Mouse (Mus musculus): ENCODE measurements around the gene Edn2. TPM values are rescaled to one million over a fixed set of nuclear protein-coding genes. Genes with fewer than 3 reads are reported as not detected.

The Edn2 gene
- polyA plus RNA-seq, 1 experiment from 2014 or later = not detected

DNA sequence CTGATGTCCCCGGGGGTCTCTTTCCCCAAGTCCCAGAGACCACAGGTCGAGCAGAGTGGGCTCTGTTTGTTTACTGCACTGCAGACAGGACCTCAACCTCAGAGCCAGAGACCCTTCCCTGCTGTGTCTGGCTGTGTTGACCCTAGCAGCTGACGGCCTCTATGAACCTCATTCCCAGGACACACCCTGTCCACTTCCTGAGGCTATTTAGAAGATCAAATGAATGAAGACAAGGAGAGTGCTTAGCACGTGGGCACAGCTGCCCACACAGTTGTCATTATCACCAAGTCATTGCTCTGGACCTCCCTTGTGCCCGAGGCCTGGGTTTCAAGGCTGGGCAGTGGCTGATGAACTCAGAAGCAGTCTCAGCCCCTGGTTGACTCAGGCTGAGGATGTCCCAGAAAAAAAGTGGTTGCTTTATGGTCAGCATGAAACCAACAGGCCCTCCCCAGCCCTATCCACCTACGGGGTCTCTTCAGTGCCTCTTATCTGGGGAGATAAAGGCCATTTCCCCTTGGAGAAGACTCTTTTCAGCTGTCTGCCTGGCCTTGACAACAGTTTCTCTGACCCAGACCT, 10.6 kb upstream of the Edn2 start:
- Histone ChIP-seq H3K27ac (ENCODE audit: low read depth, low read length) (no peak overlapping the region), H3K36me3 (ENCODE audit: control insufficient read depth, insufficient read depth, low read length) (no peaks in the 10 kb centered on the region), H3K27me3 (ENCODE audit: control insufficient read depth, insufficient read depth, low read length) (no peaks in the 10 kb centered on the region), H3K4me2 (replicated peaks; ENCODE audit: low read depth, low read length) (no peak overlapping the region), H3K4me3 (ENCODE audit: low read length) (no peak overlapping the region), H3K9me3 (ENCODE audit: control insufficient read depth, low read length) (no peaks in the 10 kb centered on the region), H3K4me1 (ENCODE audit: control insufficient read depth, insufficient read depth, low read length) (0 out of 2 replicates have a peak, but pooled peaks cover 3% of the 10 kb centered on the region), H3K9ac (ENCODE audit: low read depth, low read length) (no peak overlapping the region)
- 53% methylated on average over 6 of the region's 6 CpGs for WGBS
- no peak for ATAC-seq (ENCODE audit: low FRiP score, low TSS enrichment)

DNA sequence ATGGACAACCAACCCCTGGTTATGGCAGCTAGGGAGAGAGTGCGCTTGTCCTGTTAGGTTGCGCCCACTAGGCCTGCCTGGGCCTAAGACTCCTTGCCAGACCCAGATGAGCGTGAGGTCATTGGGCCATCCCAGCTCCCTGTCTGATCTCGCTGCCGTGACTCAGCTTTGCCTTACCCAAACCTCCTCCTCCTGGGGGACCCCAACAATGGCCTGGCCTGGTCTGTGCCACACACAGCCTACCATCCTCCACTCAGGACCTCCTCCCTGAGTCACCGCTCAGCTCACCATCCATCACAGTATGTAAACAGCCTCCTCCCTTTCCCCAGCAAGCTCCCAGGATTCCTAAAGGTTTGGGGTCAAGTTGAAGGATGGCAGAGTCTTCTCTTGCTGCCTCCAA, 9.1 kb upstream of the Edn2 start:
- Histone ChIP-seq H3K27ac (ENCODE audit: low read depth, low read length) (no peak overlapping the region), H3K4me2 (replicated peaks; ENCODE audit: low read depth, low read length) (no peak overlapping the region), H3K36me3 (ENCODE audit: control insufficient read depth, insufficient read depth, low read length) (no peaks in the 10 kb centered on the region), H3K27me3 (ENCODE audit: control insufficient read depth, insufficient read depth, low read length) (no peaks in the 10 kb centered on the region), H3K4me1 (ENCODE audit: control insufficient read depth, insufficient read depth, low read length) (0 out of 2 replicates have a peak, but pooled peaks cover 3% of the 10 kb centered on the region), H3K9ac (ENCODE audit: low read depth, low read length) (no peak overlapping the region), H3K9me3 (ENCODE audit: control insufficient read depth, low read length) (no peaks in the 10 kb centered on the region), H3K4me3 (ENCODE audit: low read length) (no peak overlapping the region)
- WGBS = 65% methylated on average over 6 of the region's 6 CpGs
- no peak for ATAC-seq (ENCODE audit: low FRiP score, low TSS enrichment)

DNA sequence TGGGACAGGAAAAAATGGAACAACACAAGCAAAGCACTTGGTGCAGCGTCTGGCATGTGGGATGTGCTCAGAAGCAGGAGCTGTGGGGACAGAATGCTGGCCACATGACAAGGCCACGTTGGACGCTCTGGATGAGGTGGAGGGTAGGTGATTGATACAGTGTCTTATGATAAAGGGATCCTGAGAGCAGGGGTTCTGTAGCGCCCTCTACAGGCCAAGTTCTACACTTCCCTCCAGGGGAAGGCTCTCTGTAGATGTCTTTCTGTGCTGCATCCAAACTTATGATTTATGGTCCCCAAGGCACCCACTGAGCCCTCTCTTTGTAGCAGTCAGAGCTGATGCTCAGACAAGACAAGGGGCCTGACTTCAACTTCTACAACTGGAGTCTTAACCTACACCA, 8.4 kb upstream of the Edn2 start:
- Histone ChIP-seq H3K4me1 (ENCODE audit: control insufficient read depth, insufficient read depth, low read length) (0 out of 2 replicates have a peak, but pooled peaks cover 3% of the 10 kb centered on the region), H3K9me3 (ENCODE audit: control insufficient read depth, low read length) (no peaks in the 10 kb centered on the region), H3K27me3 (ENCODE audit: control insufficient read depth, insufficient read depth, low read length) (no peaks in the 10 kb centered on the region)

DNA sequence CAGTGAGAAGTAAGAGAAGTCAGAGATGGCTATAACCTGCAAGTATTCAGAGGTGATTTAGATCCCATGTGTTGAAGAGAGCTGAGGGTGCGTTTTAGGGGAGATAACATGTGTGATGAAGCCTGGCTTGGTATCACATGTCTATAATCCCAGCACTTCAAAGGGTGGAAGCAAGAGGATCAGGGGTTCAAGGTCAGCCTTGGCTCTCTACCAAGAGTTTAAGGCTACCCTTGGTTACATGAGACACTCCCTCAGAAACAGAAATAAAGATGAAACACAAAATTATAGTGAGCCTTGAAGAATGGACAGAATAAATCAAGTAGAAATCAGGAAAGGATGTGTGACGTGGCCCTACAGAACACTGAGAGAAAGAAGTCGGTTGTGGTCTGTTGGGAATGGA, 7.3 kb upstream of the Edn2 start:
- Histone ChIP-seq H3K36me3 (ENCODE audit: control insufficient read depth, insufficient read depth, low read length) (no peaks in the 10 kb centered on the region), H3K4me3 (ENCODE audit: low read length) (no peak overlapping the region), H3K4me2 (replicated peaks; ENCODE audit: low read depth, low read length) (no peak overlapping the region), H3K27me3 (ENCODE audit: control insufficient read depth, insufficient read depth, low read length) (no peaks in the 10 kb centered on the region), H3K4me1 (ENCODE audit: control insufficient read depth, insufficient read depth, low read length) (0 out of 2 replicates have a peak, but pooled peaks cover 2% of the 10 kb centered on the region), H3K9ac (ENCODE audit: low read depth, low read length) (no peak overlapping the region), H3K27ac (ENCODE audit: low read depth, low read length) (no peak overlapping the region), H3K9me3 (ENCODE audit: control insufficient read depth, low read length) (no peaks in the 10 kb centered on the region)
- no peak for ATAC-seq (ENCODE audit: low FRiP score, low TSS enrichment)
- WGBS = 76% methylated on average over 3 of the region's 3 CpGs

More for the DNA sequence above, 8.4 kb upstream of the Edn2 start:
- H3K9ac ChIP-seq (ENCODE audit: low read depth, low read length) = no peak overlapping the region
- no peak overlapping the region for H3K4me3 ChIP-seq (ENCODE audit: low read length)
- ATAC-seq (ENCODE audit: low FRiP score, low TSS enrichment) = no peak
- H3K4me2 ChIP-seq (replicated peaks; ENCODE audit: low read depth, low read length) = no peak overlapping the region
- no peak overlapping the region for H3K27ac ChIP-seq (ENCODE audit: low read depth, low read length)
- no peaks in the 10 kb centered on the region for H3K36me3 ChIP-seq (ENCODE audit: control insufficient read depth, insufficient read depth, low read length)
- 69% methylated on average over 4 of the region's 4 CpGs for WGBS

DNA sequence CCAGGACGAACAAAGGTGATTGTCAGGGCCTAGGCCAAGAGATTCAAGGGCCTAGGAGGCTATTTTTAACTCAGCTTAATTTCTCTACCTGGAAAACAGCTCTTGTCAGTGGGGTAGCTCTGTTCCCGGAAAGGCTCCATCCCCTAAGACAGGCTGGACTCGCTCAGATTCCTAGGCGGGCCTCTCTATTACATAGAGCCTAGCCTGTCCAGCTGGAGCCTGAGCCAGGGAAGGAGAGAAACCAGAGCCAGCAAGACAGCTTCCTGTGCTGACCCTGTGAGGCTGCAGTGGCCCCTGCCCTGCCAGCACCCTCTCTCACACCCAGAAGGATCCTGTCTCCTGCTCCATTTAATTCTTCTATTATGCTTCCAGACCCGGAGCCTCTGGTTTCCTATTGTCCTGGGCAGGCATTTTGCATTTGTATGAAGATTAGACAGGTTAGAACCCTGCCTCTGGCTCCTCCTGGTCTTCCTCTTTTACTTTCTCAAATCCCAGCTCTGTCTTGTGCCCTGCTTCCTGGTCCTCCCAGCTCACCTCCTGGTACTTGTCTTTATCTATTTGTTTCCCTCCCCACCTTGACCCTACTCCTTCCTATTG, 2.2 kb upstream of the Edn2 start:
- H3K4me2 ChIP-seq (replicated peaks; ENCODE audit: low read depth, low read length) = no peak overlapping the region
- no peak overlapping the region for H3K9ac ChIP-seq (ENCODE audit: low read depth, low read length)
- H3K27me3 ChIP-seq (ENCODE audit: control insufficient read depth, insufficient read depth, low read length) = no peaks in the 10 kb centered on the region; the same call in 1 of the 2 replicates
- H3K9me3 ChIP-seq (ENCODE audit: control insufficient read depth, low read length) = no peaks in the 10 kb centered on the region
- ATAC-seq (ENCODE audit: low FRiP score, low TSS enrichment) = no peak
- H3K27ac ChIP-seq (ENCODE audit: low read depth, low read length) = no peak overlapping the region
- WGBS = 42% methylated on average over 5 of the region's 5 CpGs
- H3K4me1 ChIP-seq (ENCODE audit: control insufficient read depth, insufficient read depth, low read length) = peaks cover 8% of the 10 kb centered on the region; the same call in 1 of the 2 replicates
- no peak overlapping the region for H3K4me3 ChIP-seq (ENCODE audit: low read length)
- H3K36me3 ChIP-seq (ENCODE audit: control insufficient read depth, insufficient read depth, low read length) = no peaks in the 10 kb centered on the region

DNA sequence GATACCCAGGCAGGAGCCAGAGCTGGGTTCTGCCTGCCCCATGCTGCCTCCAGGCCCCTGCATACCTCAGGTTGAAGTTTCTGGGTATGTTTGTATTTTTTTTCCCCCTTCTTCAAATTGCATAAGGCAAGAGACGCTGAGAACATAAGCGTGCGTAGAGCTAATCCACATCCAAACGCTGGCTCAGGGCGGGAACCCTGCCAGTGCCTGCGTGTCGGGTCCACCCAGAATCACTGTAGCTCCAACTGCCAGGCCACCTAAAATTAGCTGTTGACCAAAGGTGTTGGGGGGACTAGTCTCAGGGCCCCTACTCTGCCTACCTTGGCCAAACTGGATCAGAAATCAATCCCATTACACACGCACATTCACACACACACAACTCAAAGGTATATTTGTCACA, 1.6 kb downstream of the Edn2 start:
- ATAC-seq (ENCODE audit: low FRiP score, low TSS enrichment) = no peak
- H3K4me2 ChIP-seq (replicated peaks; ENCODE audit: low read depth, low read length) = no peak overlapping the region
- 90% methylated on average over 8 of the region's 8 CpGs for WGBS

DNA sequence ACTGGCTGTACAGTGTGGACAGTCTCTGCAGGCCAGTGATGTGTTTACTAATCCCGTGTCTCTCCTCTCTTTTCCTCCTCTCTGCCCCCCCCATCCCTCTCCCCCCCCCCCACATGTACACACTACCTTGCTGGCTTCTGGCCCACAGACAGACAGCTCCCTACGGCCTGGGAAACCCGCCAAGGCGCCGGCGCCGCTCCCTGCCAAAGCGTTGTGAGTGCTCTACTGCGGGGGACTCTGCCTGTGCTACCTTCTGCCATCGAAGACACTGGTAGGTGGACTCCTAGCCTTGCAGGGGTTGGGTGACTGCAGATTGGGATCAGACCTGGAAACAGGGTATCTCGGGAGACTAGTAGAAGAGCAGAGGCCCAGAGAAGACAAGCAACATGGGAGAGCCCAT, 2.2 kb downstream of the Edn2 start:
- Histone ChIP-seq H3K36me3 (ENCODE audit: control insufficient read depth, insufficient read depth, low read length) (no peaks in the 10 kb centered on the region), H3K27ac (ENCODE audit: low read depth, low read length) (no peak overlapping the region), H3K4me2 (replicated peaks; ENCODE audit: low read depth, low read length) (no peak overlapping the region), H3K4me1 (ENCODE audit: control insufficient read depth, insufficient read depth, low read length) (peaks cover 8% of the 10 kb centered on the region; the same call in 1 of the 2 replicates), H3K27me3 (ENCODE audit: control insufficient read depth, insufficient read depth, low read length) (no peaks in the 10 kb centered on the region; the same call in 1 of the 2 replicates), H3K9me3 (ENCODE audit: control insufficient read depth, low read length) (no peaks in the 10 kb centered on the region), H3K4me3 (ENCODE audit: low read length) (no peak overlapping the region), H3K9ac (ENCODE audit: low read depth, low read length) (no peak overlapping the region)
- no peak for ATAC-seq (ENCODE audit: low FRiP score, low TSS enrichment)
- 65% methylated on average over 11 of the region's 11 CpGs for WGBS

More for the DNA sequence above, 1.6 kb downstream of the Edn2 start:
- Histone ChIP-seq H3K4me1 (ENCODE audit: control insufficient read depth, insufficient read depth, low read length) (peaks cover 8% of the 10 kb centered on the region; the same call in 1 of the 2 replicates), H3K27me3 (ENCODE audit: control insufficient read depth, insufficient read depth, low read length) (no peaks in the 10 kb centered on the region; the same call in 1 of the 2 replicates), H3K9ac (ENCODE audit: low read depth, low read length) (no peak overlapping the region), H3K36me3 (ENCODE audit: control insufficient read depth, insufficient read depth, low read length) (no peaks in the 10 kb centered on the region), H3K9me3 (ENCODE audit: control insufficient read depth, low read length) (no peaks in the 10 kb centered on the region), H3K4me3 (ENCODE audit: low read length) (no peak overlapping the region), H3K27ac (ENCODE audit: low read depth, low read length) (no peak overlapping the region)

DNA sequence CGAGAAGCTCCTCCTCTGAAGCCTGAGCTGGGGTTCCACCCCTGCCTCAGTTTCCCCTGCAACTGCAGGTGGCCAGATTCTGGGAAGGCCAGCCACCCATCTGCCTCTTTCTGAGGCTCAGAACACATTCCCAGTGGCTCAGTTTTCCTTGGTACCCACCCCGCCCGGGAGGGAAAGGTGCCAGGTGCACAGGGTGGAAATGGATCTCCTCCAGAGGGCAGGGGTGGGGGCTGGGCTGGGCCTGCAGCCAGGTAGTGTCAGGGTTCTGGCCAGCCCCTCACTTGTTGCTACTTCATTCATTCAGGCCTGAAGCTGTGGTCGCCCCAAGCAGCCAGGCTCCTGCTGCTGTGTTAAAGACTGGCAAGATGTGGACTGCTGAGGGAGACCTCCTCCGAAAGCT, 3.3 kb downstream of the Edn2 start:
- no peaks in the 10 kb centered on the region; the same call in 1 of the 2 replicates for H3K27me3 ChIP-seq (ENCODE audit: control insufficient read depth, insufficient read depth, low read length)
- ATAC-seq (ENCODE audit: low FRiP score, low TSS enrichment) = no peak

DNA sequence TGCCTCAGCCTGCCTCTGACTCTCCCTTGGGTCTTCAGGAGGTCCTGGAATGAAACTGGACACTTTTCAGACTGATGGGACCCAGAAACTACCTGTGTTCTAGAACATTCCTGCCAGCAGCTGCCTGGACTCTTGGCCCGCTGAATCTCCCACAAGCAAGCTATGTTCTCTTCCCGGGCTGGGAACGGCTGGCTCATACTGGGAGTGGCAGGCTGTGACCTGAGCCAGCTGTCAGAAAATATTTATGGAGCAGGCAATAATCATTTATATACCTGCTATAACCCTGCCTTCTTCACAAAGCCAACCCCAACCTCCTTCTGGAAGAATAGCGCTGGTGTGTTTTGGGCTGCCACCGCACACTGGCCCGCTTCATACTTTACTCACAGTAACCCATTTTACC, 6.8 kb downstream of the Edn2 start:
- Histone ChIP-seq H3K4me1 (ENCODE audit: control insufficient read depth, insufficient read depth, low read length) (no peaks in the 10 kb centered on the region), H3K36me3 (ENCODE audit: control insufficient read depth, insufficient read depth, low read length) (no peaks in the 10 kb centered on the region), H3K27me3 (ENCODE audit: control insufficient read depth, insufficient read depth, low read length) (no peaks in the 10 kb centered on the region; the same call in 1 of the 2 replicates), H3K4me2 (replicated peaks; ENCODE audit: low read depth, low read length) (no peak overlapping the region), H3K4me3 (ENCODE audit: low read length) (no peak overlapping the region), H3K9ac (ENCODE audit: low read depth, low read length) (no peak overlapping the region), H3K27ac (ENCODE audit: low read depth, low read length) (no peak overlapping the region), H3K9me3 (ENCODE audit: control insufficient read depth, low read length) (no peaks in the 10 kb centered on the region)
- WGBS = 76% methylated on average over 6 of the region's 6 CpGs
- no peak for ATAC-seq (ENCODE audit: low FRiP score, low TSS enrichment)

More for the DNA sequence above, 3.3 kb downstream of the Edn2 start:
- Histone ChIP-seq H3K36me3 (ENCODE audit: control insufficient read depth, insufficient read depth, low read length) (no peaks in the 10 kb centered on the region), H3K9me3 (ENCODE audit: control insufficient read depth, low read length) (no peaks in the 10 kb centered on the region), H3K9ac (ENCODE audit: low read depth, low read length) (no peak overlapping the region), H3K4me1 (ENCODE audit: control insufficient read depth, insufficient read depth, low read length) (peaks cover 8% of the 10 kb centered on the region; the same call in 1 of the 2 replicates), H3K4me3 (ENCODE audit: low read length) (no peak overlapping the region), H3K4me2 (replicated peaks; ENCODE audit: low read depth, low read length) (no peak overlapping the region), H3K27ac (ENCODE audit: low read depth, low read length) (no peak overlapping the region)
- WGBS = 76% methylated on average over 5 of the region's 5 CpGs

Data from kidney, embryonic 14.5 days (tissue).